Mouse (Mus musculus) kidney, embryonic 15.5 days (tissue): ENCODE results near the gene Lrrc56. TPM values are rescaled to one million over a fixed set of nuclear protein-coding genes. Genes with fewer than 3 reads are reported as not detected.

Experiments
- ATAC-seq: fragments of 200-750 bp; cut with Nextera tagmentation; replicated peaks from 2 replicates; pipeline ENCODE4 v1.8.0; 2017; ENCODE audit warnings: moderate TSS enrichment; ENCODE audit not compliant: low FRiP score
- H3K27ac ChIP-seq: fragments of 300-500 bp; sonication (generic); 2 replicates; pipeline ENCODE4 v1.5.1; 2015; ENCODE audit warnings: mild to moderate bottlenecking, inconsistent platforms
- H3K27me3 ChIP-seq: fragments of 300-500 bp; sonication (generic); 2 replicates; pipeline ENCODE4 v1.6.1; 2015; ENCODE audit warnings: inconsistent platforms
- H3K36me3 ChIP-seq: fragments of 300-500 bp; sonication (generic); 2 replicates; pipeline ENCODE4 v1.6.1; 2015; ENCODE audit warnings: inconsistent platforms
- H3K4me1 ChIP-seq: fragments of 300-500 bp; sonication (generic); 2 replicates; pipeline ENCODE4 v1.6.1; 2015; ENCODE audit warnings: inconsistent platforms
- H3K4me2 ChIP-seq: fragments of 300-500 bp; sonication (generic); 2 replicates; pipeline ENCODE4 v1.6.1; 2015; ENCODE audit warnings: moderate library complexity, mild to moderate bottlenecking, inconsistent platforms
- H3K4me3 ChIP-seq: fragments of 300-500 bp; sonication (generic); replicated peaks from 2 replicates; pipeline ENCODE4 v1.5.1; 2015; ENCODE audit warnings: mild to moderate bottlenecking, inconsistent platforms
- H3K9ac ChIP-seq: fragments of 300-500 bp; sonication (generic); 2 replicates; pipeline ENCODE4 v1.6.1; 2015; ENCODE audit warnings: mild to moderate bottlenecking, inconsistent platforms
- H3K9me3 ChIP-seq: fragments of 300-500 bp; sonication (generic); replicated peaks from 2 replicates; pipeline ENCODE4 v1.6.1; 2016; ENCODE audit warnings: inconsistent platforms
- WGBS: fragments of 180-500 bp; shearing (Covaris S2); methylation state at CpG from one replicate; pipeline ENCODE4 v1.1.7; 2015; ENCODE audit warnings: mixed read lengths; 5-methylcytosine and 5-hydroxymethylcytosine counted together
- polyA plus RNA-seq: library from polyadenylated mRNA; unstranded; fragments of >200 nt; fragmentation: Nextera tagmentation; extraction: Ambion mirVana; gene quantifications from 2 replicates; pipeline ENCODE4 v1.2.1, GENCODE M21; 2015

The Lrrc56 gene
- polyA plus RNA-seq, 1 experiment from 2014 or later, result 13.9 TPM

DNA sequence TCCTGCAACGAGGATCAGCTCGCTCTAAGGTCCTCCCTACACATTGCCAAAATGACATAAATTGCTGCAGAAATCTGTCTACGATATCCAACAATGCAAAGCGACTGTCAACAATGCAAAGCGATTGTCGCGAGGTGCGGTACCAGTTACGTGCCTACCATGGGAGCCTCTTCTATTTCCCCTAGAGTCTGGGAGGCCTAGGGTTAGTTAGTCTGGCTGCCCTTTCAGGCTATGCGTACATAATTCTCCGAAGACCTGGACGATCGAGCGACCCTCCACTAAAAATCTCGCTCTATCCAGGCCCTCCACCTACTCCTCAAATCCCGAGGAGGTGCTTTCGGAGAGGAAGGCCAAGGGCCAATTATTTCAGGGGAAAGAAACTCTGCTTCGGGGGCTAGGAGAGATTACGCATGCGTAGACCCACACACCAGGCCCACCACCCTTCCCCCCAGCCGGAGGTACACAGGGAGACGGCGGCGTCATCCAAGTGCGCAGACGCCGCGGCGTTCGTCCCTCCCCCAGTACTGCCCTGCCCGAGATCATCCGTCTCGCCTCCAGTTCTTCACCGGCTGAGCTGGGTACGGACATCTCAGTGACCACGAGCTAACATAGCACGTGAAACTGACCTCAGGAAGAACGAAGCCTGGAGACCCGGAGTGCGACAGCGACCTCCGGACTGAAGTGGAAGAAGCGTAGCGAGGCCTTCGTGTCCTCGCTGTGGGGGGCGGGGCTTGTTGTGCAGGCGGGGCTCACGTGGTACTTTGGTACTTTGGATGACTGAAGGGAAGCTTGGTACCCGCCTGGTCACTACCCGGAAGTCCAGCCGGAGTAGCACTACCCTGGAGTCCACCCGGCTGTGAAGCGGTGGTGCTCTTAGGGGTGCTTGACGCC is 21.6 kb upstream of the Lrrc56 start, which contains the start of gene Rnh1:
Rnh1 (minus strand) TSS at position 742 of the 891 bp plus-strand sequence.
- no peaks in the 10 kb centered on the region for H3K36me3 ChIP-seq
- peak within 1 kb of the TSS; percentile 98 for H3K27ac ChIP-seq
- peak within 1 kb of the TSS; percentile 62 for H3K4me3 ChIP-seq
- peak; percentile 96 for ATAC-seq
- H3K9ac ChIP-seq, result peak within 1 kb of the TSS; percentile 52
- peak within 1 kb of the TSS; percentile 68 for H3K4me2 ChIP-seq
- H3K9me3 ChIP-seq, result no peaks in the 10 kb centered on the region
- peaks cover 29% of the 10 kb centered on the region for H3K4me1 ChIP-seq
- no peaks in the 10 kb centered on the region; the same call in 1 of the 2 replicates for H3K27me3 ChIP-seq
- 3% methylated on average over 55 of the region's 55 CpGs for WGBS

DNA sequence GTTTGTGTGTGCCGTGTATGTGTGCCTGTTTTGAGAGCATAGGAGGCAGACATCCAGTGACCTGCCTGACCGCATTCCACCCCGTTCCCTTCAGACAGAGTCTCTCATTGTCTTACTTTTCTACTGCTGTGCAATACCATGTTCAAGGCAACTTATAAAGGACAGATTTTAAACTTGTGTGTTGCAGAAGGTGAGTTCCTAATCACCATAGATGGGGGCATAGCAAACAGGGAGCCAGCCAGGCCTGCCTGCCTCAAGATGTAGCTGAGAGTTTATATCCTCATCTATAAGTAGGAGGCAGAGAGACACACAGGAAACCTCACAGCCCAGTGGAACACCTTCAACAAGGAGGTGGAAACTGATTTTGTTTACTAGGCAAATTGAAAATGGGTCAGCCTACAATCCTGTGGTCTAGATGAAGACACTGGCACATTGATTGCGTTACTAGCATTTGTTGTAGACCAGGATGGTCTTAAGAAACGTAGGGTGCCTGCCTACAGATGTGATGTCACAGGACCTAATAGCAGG is 20.6 kb upstream of the Lrrc56 start:
- Histone ChIP-seq H3K4me1 (peaks cover 21% of the 10 kb centered on the region), H3K9ac (no peak overlapping the region), H3K4me2 (peak overlapping the region; percentile 68), H3K27ac (peak overlapping the region; percentile 98), H3K27me3 (no peaks in the 10 kb centered on the region; the same call in 1 of the 2 replicates), H3K36me3 (no peaks in the 10 kb centered on the region), H3K4me3 (peak overlapping the region; percentile 62), H3K9me3 (no peaks in the 10 kb centered on the region)
- no peak for ATAC-seq
- 77% methylated on average over 5 of the region's 5 CpGs for WGBS

DNA sequence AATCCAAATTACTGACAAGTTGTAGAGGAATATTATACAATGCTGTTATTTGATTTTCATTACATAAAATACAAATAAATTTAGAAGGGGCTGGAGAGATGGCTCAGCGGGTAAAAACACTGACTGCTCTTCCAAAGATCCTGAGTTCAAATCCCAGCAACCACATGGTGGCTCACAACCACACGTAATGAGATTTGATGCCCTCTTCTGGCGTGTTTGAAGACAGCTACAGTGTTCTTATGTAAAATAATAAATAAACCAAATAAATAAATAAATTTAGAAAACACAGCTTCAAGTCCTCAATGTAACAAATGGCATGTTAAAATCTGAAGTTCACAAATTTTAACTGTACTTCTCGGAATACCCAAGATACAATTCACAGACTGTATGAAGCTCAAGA is 18.9 kb upstream of the Lrrc56 start:
- Histone ChIP-seq H3K9me3 (no peaks in the 10 kb centered on the region), H3K36me3 (no peaks in the 10 kb centered on the region), H3K27ac (no peak overlapping the region), H3K4me2 (no peak overlapping the region), H3K4me3 (no peak overlapping the region), H3K9ac (no peak overlapping the region), H3K4me1 (peaks cover 16% of the 10 kb centered on the region), H3K27me3 (no peaks in the 10 kb centered on the region; the same call in 1 of the 2 replicates)
- no peak for ATAC-seq
- 82% methylated on average over 4 of the region's 4 CpGs for WGBS

DNA sequence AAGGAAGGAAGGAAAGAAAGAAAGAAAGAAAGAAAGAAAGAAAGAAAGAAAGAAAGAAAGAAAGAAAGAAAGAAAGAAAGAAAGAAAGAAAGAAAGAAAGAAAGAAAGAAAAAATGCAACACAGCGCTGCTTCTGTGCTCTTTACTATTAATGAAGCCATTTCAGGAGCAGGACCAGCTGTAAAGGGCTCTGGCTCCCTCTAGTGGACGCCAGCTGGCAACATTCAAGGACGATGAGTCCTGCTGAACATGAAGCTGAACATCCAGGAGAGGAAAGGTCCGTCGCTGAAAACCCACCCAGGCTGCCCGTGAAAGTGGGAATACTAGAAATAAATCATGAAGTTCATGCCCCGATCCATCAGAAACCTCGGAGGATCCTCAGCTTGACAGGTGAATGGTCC is 17.8 kb upstream of the Lrrc56 start:
- ATAC-seq, result no peak
- H3K27me3 ChIP-seq, result no peaks in the 10 kb centered on the region; the same call in 1 of the 2 replicates
- H3K4me2 ChIP-seq, result no peak overlapping the region
- H3K36me3 ChIP-seq, result no peaks in the 10 kb centered on the region
- H3K4me1 ChIP-seq, result peaks cover 15% of the 10 kb centered on the region
- H3K4me3 ChIP-seq, result no peak overlapping the region
- H3K9ac ChIP-seq, result no peak overlapping the region
- no peak overlapping the region for H3K27ac ChIP-seq
- 2% methylated on average over 8 of the region's 8 CpGs for WGBS
- no peaks in the 10 kb centered on the region for H3K9me3 ChIP-seq

DNA sequence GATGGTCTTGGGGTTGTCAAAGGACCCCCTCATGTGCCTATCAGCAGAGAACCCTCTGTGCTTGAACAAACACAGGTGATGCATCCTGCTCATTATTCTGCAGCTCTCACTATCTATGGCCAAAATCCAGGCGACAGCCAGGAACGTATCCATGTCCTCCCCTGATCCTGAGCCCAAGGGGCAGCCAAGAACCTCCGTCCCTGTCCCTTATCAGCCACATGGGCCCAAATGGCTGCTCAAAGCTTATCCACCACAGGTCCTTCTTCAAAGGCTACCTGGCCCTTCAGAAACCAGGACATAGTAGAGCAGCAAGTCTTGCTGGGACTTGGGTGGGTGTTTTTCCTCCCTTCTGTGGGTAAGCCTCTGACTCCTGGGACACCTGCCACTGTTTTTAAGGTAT is 5.8 kb upstream of the Lrrc56 start:
- no peak overlapping the region for H3K4me2 ChIP-seq
- H3K36me3 ChIP-seq, result peaks cover 35% of the 10 kb centered on the region
- WGBS, result 93% methylated on average over 3 of the region's 3 CpGs
- no peaks in the 10 kb centered on the region for H3K9me3 ChIP-seq
- no peak overlapping the region for H3K9ac ChIP-seq
- no peak overlapping the region for H3K27ac ChIP-seq
- H3K4me1 ChIP-seq, result peaks cover 19% of the 10 kb centered on the region
- no peak overlapping the region for H3K4me3 ChIP-seq
- H3K27me3 ChIP-seq, result no peaks in the 10 kb centered on the region
- ATAC-seq, result no peak

DNA sequence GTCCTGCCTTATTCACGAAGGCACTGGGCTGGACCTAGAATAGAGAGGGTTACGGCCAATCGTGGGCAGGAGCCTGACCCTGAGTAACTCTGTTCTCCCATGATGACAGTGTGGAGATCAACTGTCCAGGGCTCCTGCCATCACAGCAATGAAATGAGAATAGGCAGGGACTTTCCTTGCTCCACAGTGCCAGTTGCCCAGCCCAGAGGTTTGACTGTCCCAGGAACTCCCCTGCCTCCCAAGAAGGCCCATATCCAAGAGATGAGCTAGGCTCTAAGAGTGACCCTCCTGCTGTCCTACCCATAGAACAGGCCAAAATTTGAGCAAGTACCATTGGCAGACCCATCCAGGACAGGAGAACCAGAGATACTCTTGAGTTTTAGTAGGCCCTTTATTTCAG is 5.2 kb upstream of the Lrrc56 start:
- H3K36me3 ChIP-seq, result peaks cover 35% of the 10 kb centered on the region
- no peak overlapping the region for H3K4me2 ChIP-seq
- H3K4me1 ChIP-seq, result peaks cover 20% of the 10 kb centered on the region
- H3K27me3 ChIP-seq, result no peaks in the 10 kb centered on the region
- H3K9ac ChIP-seq, result no peak overlapping the region
- WGBS, result 88% methylated on average over 3 of the region's 3 CpGs
- H3K9me3 ChIP-seq, result no peaks in the 10 kb centered on the region
- ATAC-seq, result no peak
- no peak overlapping the region for H3K27ac ChIP-seq
- no peak overlapping the region for H3K4me3 ChIP-seq

DNA sequence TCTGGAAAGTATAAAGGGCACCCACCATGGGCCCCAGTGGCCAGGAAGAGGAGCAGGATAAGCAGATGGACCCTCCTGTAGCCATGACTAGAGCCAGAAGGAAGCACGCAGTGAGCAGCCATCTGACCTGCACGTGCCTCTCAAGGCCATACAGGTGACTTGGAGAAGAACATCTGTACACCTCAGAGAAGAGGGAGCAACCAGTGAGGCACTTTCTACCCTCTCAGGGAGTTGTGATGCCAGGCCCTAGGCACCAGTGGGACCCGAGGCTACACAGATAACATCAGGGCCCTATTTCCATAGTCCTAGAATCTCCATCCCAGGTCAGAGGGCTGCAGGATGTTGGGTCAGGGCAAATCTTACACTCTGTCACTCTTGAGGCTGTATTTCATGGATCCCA is 3.7 kb upstream of the Lrrc56 start:
- WGBS, result 84% methylated on average over 3 of the region's 3 CpGs
- Histone ChIP-seq H3K9me3 (no peaks in the 10 kb centered on the region), H3K4me2 (no peak overlapping the region), H3K27ac (no peak overlapping the region), H3K36me3 (peaks cover 35% of the 10 kb centered on the region), H3K9ac (no peak overlapping the region), H3K27me3 (no peaks in the 10 kb centered on the region), H3K4me3 (no peak overlapping the region), H3K4me1 (peaks cover 29% of the 10 kb centered on the region)
- no peak for ATAC-seq

DNA sequence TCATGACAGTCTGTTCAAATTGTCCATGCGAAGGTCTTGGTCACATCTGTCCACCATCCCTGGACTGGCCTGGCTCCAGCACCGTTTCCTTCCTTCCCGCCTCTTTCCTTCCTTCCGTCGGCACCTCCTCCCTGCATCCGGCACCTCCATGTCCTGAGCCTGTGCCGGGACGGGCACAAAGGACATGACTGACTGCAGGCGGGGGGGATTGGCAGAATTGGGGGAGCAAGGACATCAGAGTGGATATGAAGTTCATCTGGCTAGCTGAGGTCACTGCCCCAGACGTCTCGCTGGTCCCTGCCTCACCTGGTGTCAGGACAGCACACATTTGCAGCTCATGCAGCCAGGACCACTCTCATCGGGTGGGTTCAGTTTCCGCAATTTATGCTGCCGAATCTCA is 2.9 kb upstream of the Lrrc56 start:
- 84% methylated on average over 14 of the region's 14 CpGs for WGBS
- peaks cover 32% of the 10 kb centered on the region for H3K4me1 ChIP-seq
- no peaks in the 10 kb centered on the region for H3K27me3 ChIP-seq
- H3K9me3 ChIP-seq, result no peaks in the 10 kb centered on the region
- H3K9ac ChIP-seq, result no peak overlapping the region
- 0 out of 2 replicates have a peak overlapping the region, but pooled peaks have one; percentile 27 for H3K27ac ChIP-seq
- H3K4me2 ChIP-seq, result 0 out of 2 replicates have a peak overlapping the region, but pooled peaks have one; percentile 94
- H3K36me3 ChIP-seq, result peaks cover 35% of the 10 kb centered on the region
- H3K4me3 ChIP-seq, result no peak overlapping the region
- no peak for ATAC-seq

DNA sequence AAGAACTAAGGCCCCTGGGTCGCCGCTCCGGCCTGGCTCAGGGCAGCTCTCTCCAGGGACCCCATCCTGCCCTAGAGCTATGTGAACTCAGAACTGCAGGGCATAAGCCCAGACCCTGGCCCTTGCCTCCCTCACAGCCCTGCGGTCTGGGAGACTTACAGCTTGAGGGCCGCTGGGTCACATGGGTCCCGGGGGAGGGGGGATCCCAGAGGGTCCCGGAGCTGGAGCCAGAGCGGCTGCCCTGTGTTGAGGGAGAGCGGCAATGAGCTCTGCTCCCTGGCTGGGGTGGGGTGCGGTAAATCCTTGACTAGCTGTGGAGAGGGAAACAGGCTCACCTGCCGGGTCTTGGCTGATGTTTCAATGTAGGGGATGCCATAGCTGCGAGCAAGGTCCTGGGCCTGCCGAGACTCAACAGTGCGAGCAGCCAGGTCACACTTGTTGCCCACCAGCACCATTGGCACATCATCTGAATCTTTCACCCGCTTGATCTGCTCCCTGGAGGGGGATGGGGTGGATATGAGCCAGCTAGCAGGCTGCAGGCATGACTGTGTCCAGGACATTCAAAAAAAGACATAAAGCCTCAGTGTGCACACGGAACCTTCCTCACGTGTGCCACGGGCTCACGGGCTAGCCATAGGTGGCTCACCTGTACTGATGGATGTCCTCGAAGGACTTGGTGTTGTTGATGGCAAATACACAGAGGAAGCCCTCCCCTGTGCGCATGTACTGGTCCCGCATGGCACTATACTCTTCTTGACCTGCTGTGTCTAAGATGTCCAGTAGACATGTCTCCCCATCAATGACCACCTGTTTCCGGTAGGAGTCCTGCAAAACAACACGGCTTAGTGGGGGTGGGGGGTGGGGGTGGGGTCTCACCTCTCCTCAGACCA is 1.9 kb upstream of the Lrrc56 start:
- H3K4me2 ChIP-seq, result peak overlapping the region; percentile 94
- peak overlapping the region; percentile 95 for H3K4me3 ChIP-seq
- no peak for ATAC-seq
- H3K36me3 ChIP-seq, result peaks cover 35% of the 10 kb centered on the region
- no peak overlapping the region for H3K27ac ChIP-seq
- 86% methylated on average over 24 of the region's 24 CpGs for WGBS
- H3K27me3 ChIP-seq, result no peaks in the 10 kb centered on the region
- no peak overlapping the region for H3K9ac ChIP-seq
- peaks cover 32% of the 10 kb centered on the region for H3K4me1 ChIP-seq
- no peaks in the 10 kb centered on the region for H3K9me3 ChIP-seq

DNA sequence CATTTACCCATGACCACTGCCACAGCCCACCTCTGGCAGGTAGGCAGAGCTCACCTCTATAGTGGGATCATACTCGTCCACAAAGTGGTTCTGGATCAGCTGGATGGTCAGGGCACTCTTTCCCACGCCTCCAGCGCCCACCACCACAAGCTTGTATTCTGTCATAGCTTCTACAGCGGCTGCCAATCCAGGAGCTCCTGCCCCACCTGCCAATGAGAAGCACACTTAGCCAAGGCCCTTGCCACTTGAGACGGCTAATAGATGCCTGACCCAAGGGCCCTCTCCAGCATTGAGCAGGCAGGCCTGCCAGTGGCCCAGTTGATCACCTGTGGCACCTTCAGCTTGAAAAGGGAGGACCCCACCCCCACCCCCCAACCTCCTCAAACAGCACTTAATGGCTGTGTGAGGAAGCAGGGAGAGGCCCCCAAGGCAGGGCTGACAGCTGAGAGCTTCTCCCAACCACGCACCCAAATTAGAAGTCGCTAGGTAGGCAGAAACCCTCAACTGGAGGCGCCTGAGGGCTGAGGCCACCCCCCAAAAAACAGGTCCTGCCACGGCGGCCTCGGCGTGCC is 1.1 kb upstream of the Lrrc56 start:
- Histone ChIP-seq H3K4me2 (peak overlapping the region; percentile 94), H3K36me3 (peaks cover 35% of the 10 kb centered on the region), H3K9ac (peak overlapping the region; percentile 98), H3K4me3 (peak overlapping the region; percentile 95), H3K27me3 (no peaks in the 10 kb centered on the region), H3K27ac (peak overlapping the region; percentile 88), H3K4me1 (peaks cover 32% of the 10 kb centered on the region), H3K9me3 (no peaks in the 10 kb centered on the region)
- no peak for ATAC-seq
- 28% methylated on average over 12 of the region's 12 CpGs for WGBS

DNA sequence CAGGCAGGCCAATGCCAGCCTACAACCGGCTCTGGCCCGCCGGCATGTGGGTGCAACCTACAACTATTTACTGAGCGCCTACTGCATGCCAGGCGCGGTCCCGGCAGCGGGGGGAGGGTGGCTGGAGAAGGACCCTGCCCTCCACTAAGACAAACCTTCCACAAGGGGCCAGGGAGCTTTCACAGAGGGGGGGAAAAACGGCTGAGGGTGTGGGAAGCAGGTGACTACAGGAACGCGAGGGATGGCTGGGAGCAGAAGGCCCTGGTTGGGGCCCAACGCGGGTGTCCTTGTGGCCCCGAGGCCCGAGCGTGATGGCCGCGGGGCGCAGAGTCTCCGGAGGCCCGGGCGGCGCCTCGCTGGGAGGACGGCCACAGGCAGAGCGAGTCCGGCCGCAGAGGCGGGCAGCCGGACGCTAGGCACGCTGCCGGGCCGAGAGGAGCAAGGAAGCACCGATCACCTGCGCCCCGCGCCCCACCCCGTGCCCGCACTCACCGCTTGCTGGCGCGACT is 555 bp upstream of the Lrrc56 start:
- Histone ChIP-seq H3K9ac (peak overlapping the region; percentile 98), H3K36me3 (peaks cover 37% of the 10 kb centered on the region), H3K9me3 (no peaks in the 10 kb centered on the region), H3K27me3 (no peaks in the 10 kb centered on the region), H3K4me3 (peak overlapping the region; percentile 95), H3K4me2 (peak overlapping the region; percentile 94), H3K4me1 (peaks cover 32% of the 10 kb centered on the region), H3K27ac (peak overlapping the region; percentile 88)
- WGBS, result under 1% methylated on average over 41 of the region's 43 CpGs
- no peak; the same call in none of the 2 replicates for ATAC-seq
